Mouse (Mus musculus) MEL (cell line): Measurements from ENCODE around the gene Bub1b.
A peak's percentile ranks its signal among the peaks of the same experiment; 100 is the strongest.

Source experiments
- CHD1 ChIP-seq: IDR thresholded peaks from 2 replicates; pipeline ENCODE4 v1.6.1; 2012; ENCODE audit warnings: low read depth, mild to moderate bottlenecking, inconsistent platforms, low read length, improper control_type of control experiment
- CHD2 ChIP-seq: IDR thresholded peaks from 2 replicates; pipeline ENCODE4 v1.6.1; 2011; ENCODE audit warnings: low read length, improper control_type of control experiment
- CTCF ChIP-seq, 3 experiments: IDR thresholded peaks in 2 of 3; conservative IDR thresholded peaks in 1 of 3; 2 replicates each; pipeline ENCODE4 v1.5.1; 2011 to 2012; ENCODE audit warnings: low read length in 3 of 3, low read depth in 2 of 3, mild to moderate bottlenecking in 2 of 3, improper control_type of control experiment in 1 of 3, inconsistent platforms in 1 of 3, mixed read lengths in 1 of 3, moderate library complexity in 1 of 3; ENCODE audit not compliant: control insufficient read depth in 1 of 3, insufficient read depth in 1 of 3, poor library complexity in 1 of 3, severe bottlenecking in 1 of 3
- E2F4 ChIP-seq: IDR thresholded peaks from 2 replicates; pipeline ENCODE4 v1.6.1; 2011; ENCODE audit warnings: low read depth, low read length, improper control_type of control experiment, borderline replicate concordance
- EP300 ChIP-seq, 2 experiments: IDR thresholded peaks; 2 replicates each; pipeline ENCODE4 v1.6.1; 2011; ENCODE audit warnings: improper control_type of control experiment in 2 of 2, low read length in 2 of 2, low read depth in 1 of 2, mild to moderate bottlenecking in 1 of 2
- MAX ChIP-seq: IDR thresholded peaks from 2 replicates; pipeline ENCODE4 v1.6.1; 2011; ENCODE audit warnings: low read length, improper control_type of control experiment
- MXI1 ChIP-seq: IDR thresholded peaks from 2 replicates; pipeline ENCODE4 v1.6.1; 2011; ENCODE audit warnings: mild to moderate bottlenecking, low read depth, low read length, improper control_type of control experiment
- POLR2A ChIP-seq, 2 experiments: IDR thresholded peaks; 2 replicates each; pipeline ENCODE4 v1.6.1; 2011 to 2012; ENCODE audit warnings: low read length in 2 of 2, mild to moderate bottlenecking in 2 of 2, control low read depth in 1 of 2, improper control_type of control experiment in 1 of 2, low read depth in 1 of 2, moderate library complexity in 1 of 2; ENCODE audit not compliant: control insufficient read depth in 1 of 2, insufficient read depth in 1 of 2, poor library complexity in 1 of 2
- RAD21 ChIP-seq: IDR thresholded peaks from 2 replicates; pipeline ENCODE4 v1.6.1; 2011; ENCODE audit warnings: mild to moderate bottlenecking, low read depth, low read length, improper control_type of control experiment
- TAL1 ChIP-seq: IDR thresholded peaks from 2 replicates; pipeline ENCODE4 v1.6.1; 2012; ENCODE audit warnings: mild to moderate bottlenecking, inconsistent platforms, low read length, moderate library complexity, mixed read lengths
- USF1 ChIP-seq: IDR thresholded peaks from 2 replicates; pipeline ENCODE4 v1.6.1; 2014; ENCODE audit warnings: low read depth, mild to moderate bottlenecking, inconsistent platforms, low read length, improper control_type of control experiment, moderate library complexity

DNA sequence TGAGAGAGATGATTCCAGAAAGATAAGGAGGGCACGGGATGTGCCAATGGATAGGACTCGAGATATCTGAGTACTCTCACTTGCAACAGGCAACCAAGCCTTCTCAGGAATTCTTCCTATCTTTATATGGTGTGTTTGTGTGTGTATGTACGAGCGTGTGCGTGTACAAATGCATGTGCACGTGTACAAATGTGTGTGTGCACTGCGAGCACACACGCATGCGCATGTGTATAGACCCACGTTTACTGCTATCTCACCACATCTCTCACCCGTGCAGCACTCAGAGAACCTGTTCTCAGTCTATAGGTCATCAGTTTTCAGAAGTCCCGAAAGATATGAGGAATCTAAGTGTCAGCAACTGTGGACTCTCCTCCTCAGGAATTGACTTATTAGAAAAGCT lies 61.5 kb downstream of the Bub1b start:
- TF ChIP-seq POLR2A (IDR thresholded peaks at IDR 0.05; ENCODE audit: control insufficient read depth in 1 of 2, insufficient read depth in 1 of 2, low read depth in 1 of 2, low read length in 2 of 2, poor library complexity in 1 of 2) (no peak; a peak in 1 of 4 replicates), USF1 (no peak), MXI1 (peak; percentile 86), CHD1 (no peak; the same call in 1 of the 2 replicates), RAD21 (no peak), EP300 (IDR thresholded peaks at IDR 0.05; ENCODE audit: low read depth in 1 of 2, low read length in 2 of 2) (peak in 1 of 2 experiments; percentile 4; a peak in 2 of 4 replicates), E2F4 (no peak), TAL1 (peak; percentile 59), CHD2 (no peak), MAX (peak; percentile 88), CTCF (IDR thresholded peaks at IDR 0.05 in 2 of 3, conservative IDR thresholded peaks at IDR 0.05 in 1 of 3; ENCODE audit: control insufficient read depth in 1 of 3, insufficient read depth in 1 of 3, low read depth in 2 of 3, low read length in 3 of 3, poor library complexity in 1 of 3, severe bottlenecking in 1 of 3) (no peak)
